Mouse (Mus musculus) stomach, embryonic 16.5 days (tissue): ENCODE results near the gene Gm7714. TPM values are rescaled to one million over a fixed set of nuclear protein-coding genes. Genes with fewer than 3 reads are reported as not detected.
"Not testable (repeated sequence)": the region's sequence is repeated elsewhere in the genome, so short reads cannot be mapped to it uniquely, and the experiment has no call there.

ENCODE experiments used
- ATAC-seq: fragments of 200-750 bp; cut with Nextera tagmentation; 2 replicates; pipeline ENCODE4 v1.8.0; 2017; ENCODE audit warnings: moderate number of reproducible peaks, moderate TSS enrichment; ENCODE audit not compliant: insufficient read depth, low FRiP score
- H3K27ac ChIP-seq: fragments of 300-500 bp; sonication (generic); 2 replicates; pipeline ENCODE4 v1.5.1; 2014; ENCODE audit warnings: low read length
- H3K27me3 ChIP-seq: fragments of 300-500 bp; sonication (generic); 2 replicates; pipeline ENCODE4 v1.6.1; 2014; ENCODE audit warnings: low read length, control low read depth, mixed read lengths; ENCODE audit not compliant: control insufficient read depth, insufficient read depth
- H3K36me3 ChIP-seq: fragments of 300-500 bp; sonication (generic); 2 replicates; pipeline ENCODE4 v1.6.1; 2014; ENCODE audit warnings: low read length; ENCODE audit not compliant: control insufficient read depth, insufficient read depth
- H3K4me1 ChIP-seq: fragments of 300-500 bp; sonication (generic); 2 replicates; pipeline ENCODE4 v1.6.1; 2014; ENCODE audit warnings: low read length, control low read depth, mixed read lengths; ENCODE audit not compliant: control insufficient read depth, insufficient read depth
- H3K4me2 ChIP-seq: fragments of 300-500 bp; sonication (generic); 2 replicates; pipeline ENCODE4 v1.6.1; 2014; ENCODE audit warnings: low read depth, low read length, mixed read lengths
- H3K4me3 ChIP-seq: fragments of 300-500 bp; sonication (generic); replicated peaks from 2 replicates; pipeline ENCODE4 v1.5.1; 2014; ENCODE audit warnings: mild to moderate bottlenecking, low read length
- H3K9ac ChIP-seq: fragments of 300-500 bp; sonication (generic); 2 replicates; pipeline ENCODE4 v1.6.1; 2014; ENCODE audit warnings: low read length
- H3K9me3 ChIP-seq: fragments of 300-500 bp; sonication (generic); replicated peaks from 2 replicates; pipeline ENCODE4 v1.6.1; 2016; ENCODE audit warnings: low read length, control low read depth; ENCODE audit not compliant: control insufficient read depth
- WGBS: fragments of 180-500 bp; shearing (Covaris S2); extraction: QIAGEN DNeasy Blood & Tissue Kit; methylation state at CpG from one replicate; pipeline ENCODE4 v1.1.7; 2014; 5-methylcytosine and 5-hydroxymethylcytosine counted together
- polyA plus RNA-seq: library from polyadenylated mRNA; unstranded; fragments of >200 nt; fragmentation: Nextera tagmentation; extraction: Ambion mirVana; gene quantifications from 2 replicates; pipeline ENCODE4 v1.2.1, GENCODE M21; 2015

Gm7714 gene
- polyA plus RNA-seq: not detected in 2 replicates

DNA sequence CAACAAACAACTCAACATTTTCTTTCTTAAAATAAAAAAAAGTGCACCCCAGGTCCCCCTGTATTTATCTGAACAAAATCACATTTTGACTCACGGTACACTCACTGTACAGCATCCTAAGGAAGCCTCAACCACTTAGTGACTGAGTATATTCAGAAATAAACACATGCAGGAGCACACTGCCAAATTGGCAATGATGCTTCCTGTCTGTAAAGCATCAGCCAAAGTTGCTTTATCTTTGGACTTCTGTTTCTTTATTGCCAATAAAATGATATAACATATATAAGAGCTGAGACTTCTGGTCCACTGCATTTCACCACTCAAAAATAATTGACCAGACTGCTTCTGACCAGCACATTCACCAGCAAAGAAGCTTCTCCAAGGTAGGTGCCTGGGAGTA is at the start of gene Gm7714:
Gm7714 (plus strand) TSS at position 301 of the 400 bp plus-strand sequence.
- Histone ChIP-seq H3K4me2 (no peak within 1 kb of the TSS), H3K27ac (no peak within 1 kb of the TSS), H3K4me3 (no peak within 1 kb of the TSS), H3K27me3 (no peaks in the 10 kb centered on the region), H3K4me1 (no peaks in the 10 kb centered on the region), H3K9ac (no peak within 1 kb of the TSS), H3K9me3 (no peaks in the 10 kb centered on the region), H3K36me3 (no peaks in the 10 kb centered on the region)
- 75% methylated on average over 1 of the region's 1 CpGs for WGBS
- no peak for ATAC-seq

DNA sequence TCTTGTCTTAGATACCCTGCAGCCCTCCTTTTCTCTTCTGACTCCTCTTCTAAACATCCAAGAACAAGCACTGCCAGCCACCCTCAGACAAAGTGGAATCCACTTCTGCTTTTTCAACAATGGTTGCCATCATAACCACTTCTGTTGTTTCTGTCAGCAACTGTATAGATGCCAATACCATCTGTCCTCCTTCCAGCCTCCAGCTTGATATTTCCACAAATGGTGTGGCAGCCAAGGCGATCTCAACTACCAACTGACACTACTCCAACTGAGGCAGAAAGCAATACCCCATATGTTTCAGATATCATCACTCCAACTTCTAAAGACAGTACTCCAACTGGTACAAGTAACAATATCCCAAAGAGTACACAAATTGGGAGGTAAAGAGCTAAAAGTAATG is 12.2 kb upstream of the Gm7714 start:
- H3K4me1 ChIP-seq: no peaks in the 10 kb centered on the region
- H3K9me3 ChIP-seq: no peaks in the 10 kb centered on the region
- no peaks in the 10 kb centered on the region for H3K36me3 ChIP-seq
- H3K9ac ChIP-seq: no peak overlapping the region
- no peak for ATAC-seq
- 84% methylated on average over 1 of the region's 1 CpGs for WGBS
- no peak overlapping the region for H3K4me2 ChIP-seq
- H3K27ac ChIP-seq: no peak overlapping the region
- H3K4me3 ChIP-seq: no peak overlapping the region
- no peaks in the 10 kb centered on the region for H3K27me3 ChIP-seq

GRCm38 (mm10) chr5:88311307-88311706 is 42.6 kb downstream of the Gm7714 start:
- not testable (repeated sequence) for H3K27ac ChIP-seq, H3K36me3 ChIP-seq, H3K4me1 ChIP-seq, H3K4me3 ChIP-seq, ATAC-seq, H3K27me3 ChIP-seq, H3K4me2 ChIP-seq, H3K9ac ChIP-seq, H3K9me3 ChIP-seq
- 67% methylated on average over 3 of the region's 3 CpGs for WGBS

GRCm38 (mm10) chr5:88317012-88317411 is 48.3 kb downstream of the Gm7714 start, which contains the start of gene Prol1:
Gene Prol1 (plus strand): TSS chr5:88317312.
- no peaks in the 10 kb centered on the region for H3K27me3 ChIP-seq
- H3K4me3 ChIP-seq: no peak within 1 kb of the TSS

More at GRCm38 (mm10) chr5:88317012-88317411, 48.3 kb downstream of the Gm7714 start, which contains the start of gene Prol1:
- Histone ChIP-seq H3K36me3 (no peaks in the 10 kb centered on the region), H3K4me2 (no peak within 1 kb of the TSS), H3K4me1 (no peaks in the 10 kb centered on the region), H3K27ac (no peak within 1 kb of the TSS), H3K9me3 (no peaks in the 10 kb centered on the region), H3K9ac (no peak within 1 kb of the TSS)
- no peak for ATAC-seq
- WGBS: 96% methylated on average over 1 of the region's 1 CpGs

Other genes starting within 250 kb of the Gm7714 start
- gene Smr2, start 182.4 kb upstream of the Gm7714 start, polyA plus RNA-seq: not detected in 2 replicates
- gene Gm11116, start 157.4 kb upstream of the Gm7714 start, polyA plus RNA-seq: not detected in 2 replicates
- not detected in 2 replicates for gene Gm11115, start 114.8 kb upstream of the Gm7714 start, polyA plus RNA-seq
- gene Prol1, start 48.4 kb downstream of the Gm7714 start, polyA plus RNA-seq: not detected in 2 replicates
- not detected in 2 replicates for gene Amtn, start 107.2 kb downstream of the Gm7714 start, polyA plus RNA-seq
- not detected in 2 replicates for gene Ambn, start 187.1 kb downstream of the Gm7714 start, polyA plus RNA-seq
- gene Enam, start 219.1 kb downstream of the Gm7714 start, polyA plus RNA-seq: not detected in 2 replicates